Mouse (Mus musculus) kidney, adult 2 months (tissue): ENCODE data around the gene Srprb.

Source experiments
- CTCF ChIP-seq: fragments of 200-500 bp; conservative IDR thresholded peaks from 2 replicates; pipeline ENCODE4 v1.5.1; 2011; ENCODE audit warnings: low read depth, mild to moderate bottlenecking, control low read depth, low read length, moderate library complexity, mixed read lengths; ENCODE audit not compliant: insufficient read depth, insufficient read length
- POLR2A ChIP-seq: fragments of 200-500 bp; IDR thresholded peaks from one replicate; pipeline ENCODE4 v1.6.1; 2011; ENCODE audit warnings: low read depth, low read length, control low read depth

DNA sequence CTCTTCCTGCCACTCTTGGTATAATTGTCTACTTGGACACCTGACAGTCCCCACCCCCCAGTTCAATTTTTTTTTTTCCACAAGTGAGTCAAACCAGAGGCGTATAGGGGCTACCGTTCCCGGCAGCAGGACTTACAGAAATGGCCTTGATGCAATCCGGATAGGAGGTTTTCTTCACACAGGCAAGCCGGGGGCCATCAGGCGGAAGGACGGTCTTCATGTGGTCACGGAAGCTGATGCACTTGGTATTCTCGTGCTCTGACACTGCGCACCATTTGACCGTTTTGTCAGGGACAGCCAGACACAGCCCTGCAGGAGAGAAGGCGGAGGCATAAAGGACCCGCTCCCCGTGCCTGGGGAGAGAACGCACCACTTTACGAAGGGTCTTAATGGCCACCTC is 25.8 kb upstream of the Srprb start:
- TF ChIP-seq CTCF (no peak), POLR2A (no peak)
